Mouse (Mus musculus) naive thymus-derived CD4-positive, alpha-beta T cell, adult 5 months (primary cell): ENCODE measurements around the gene Gm20838. TPM values are rescaled to one million over a fixed set of nuclear protein-coding genes. Genes with fewer than 3 reads are reported as not detected.

Source experiments
- polyA plus RNA-seq: library from polyadenylated mRNA; unstranded; fragments of 100-300 nt; shearing (Covaris generic); gene quantifications from one replicate; pipeline ENCODE4 v1.2.1, GENCODE M21; 2017

Gm20838 gene
- not detected for polyA plus RNA-seq

DNA sequence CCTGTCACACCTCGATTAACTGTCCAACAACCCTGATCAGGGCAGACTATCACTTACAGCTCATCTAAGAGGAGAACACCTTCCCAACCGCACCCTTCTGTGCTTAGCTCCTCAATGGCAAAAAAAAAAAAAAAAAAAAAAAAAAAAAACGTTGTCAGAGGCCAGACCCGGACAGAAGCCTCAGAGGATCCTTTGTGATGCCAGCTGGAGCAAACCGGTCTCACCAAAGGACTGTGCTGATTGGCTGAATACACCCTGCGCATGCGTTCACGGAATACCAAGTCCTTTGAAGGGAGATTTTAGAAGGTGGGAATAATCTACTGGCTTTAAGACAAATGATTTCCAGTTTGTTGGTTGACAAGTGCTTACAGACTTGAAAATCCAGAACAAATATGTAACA is at the start of gene Gm20838:
Gm20838 (minus strand) TSS at position 101 of the 400 bp plus-strand sequence.

